Mouse (Mus musculus): ENCODE data around the gene Cd3g. TPM values are rescaled to one million over a fixed set of nuclear protein-coding genes. Genes with fewer than 3 reads are reported as not detected.

The Cd3g gene
- total RNA-seq (2023) = 0.47 and 0.93 TPM in 2 replicates

DNA sequence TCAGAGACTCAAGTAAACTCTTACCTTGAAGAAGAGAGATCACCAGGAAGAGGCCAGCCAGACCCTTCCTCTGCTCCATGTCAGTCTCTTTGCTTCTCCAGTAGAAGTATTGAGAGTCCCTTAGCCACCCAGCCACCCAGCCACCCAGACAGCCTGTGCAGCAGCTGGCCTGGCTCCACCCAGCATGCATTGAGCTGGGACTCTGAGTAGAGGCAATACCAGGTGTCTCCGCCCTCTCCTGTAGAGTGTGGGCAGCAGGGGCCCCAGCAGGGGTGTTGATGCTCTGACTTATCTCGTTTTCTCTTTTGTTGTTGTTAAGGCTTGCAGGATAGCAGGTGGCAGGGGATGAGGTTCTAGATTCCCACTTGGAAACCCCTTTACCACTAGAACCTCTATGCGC, at the start of gene Cd3g:
Gene Cd3g (minus strand): TSS at position 190 of the 400 bp plus-strand sequence.

GRCm38 (mm10) chr9:45009180-45010078, 29.2 kb upstream of the Cd3g start, which contains the start of gene Cd3e:
Gene Cd3e, minus strand, starts transcription at chr9:45009627.

DNA sequence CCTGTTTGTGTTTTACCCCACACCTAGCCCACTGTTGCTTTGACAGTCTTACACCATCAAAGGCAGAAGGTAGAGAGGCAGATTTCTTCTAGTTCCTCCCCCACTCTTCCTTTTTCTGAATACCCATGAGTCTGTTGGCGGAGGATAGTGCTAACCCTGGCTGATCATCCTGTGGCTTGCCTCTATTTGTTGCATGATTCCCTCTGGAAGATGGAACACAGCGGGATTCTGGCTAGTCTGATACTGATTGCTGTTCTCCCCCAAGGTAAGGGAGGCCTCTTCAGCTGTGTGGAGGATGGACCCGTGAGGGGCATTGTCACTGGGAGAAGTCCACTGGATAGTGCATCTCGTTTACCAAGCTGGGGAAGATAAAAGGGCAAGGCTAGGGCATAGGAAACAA, 1.4 kb upstream of the Cd3g start, which contains the start of gene Cd3d:
Gene Cd3d (plus strand): TSS at position 111 of the 400 bp plus-strand sequence.

GRCm38 (mm10) chr9:44965126-44965832, 15.0 kb downstream of the Cd3g start, which contains the start of gene Ube4a:
Gene Ube4a, minus strand, starts transcription at chr9:44965600.

GRCm38 (mm10) chr9:44920374-44921122, 59.7 kb downstream of the Cd3g start, which contains the start of gene Atp5l:
Gene Atp5l, minus strand, starts transcription at chr9:44920742.

Other genes with a start within 250 kb of the Cd3g start
- gene Phldb1, start 245.2 kb downstream of the Cd3g start, total RNA-seq (2023) = 2.0 and 4.8 TPM in 2 replicates
- 109 and 136 TPM in 2 replicates for gene Arcn1, start 212.6 kb downstream of the Cd3g start, total RNA-seq (2023)
- gene Ift46, start 212.5 kb downstream of the Cd3g start, total RNA-seq (2023) = 25.6 and 33.3 TPM in 2 replicates
- gene Tmem25, start 181.1 kb downstream of the Cd3g start, total RNA-seq (2023) = 0.92 and 1.3 TPM in 2 replicates
- 1.3 TPM in 1 of 2 replicates, not detected in the other for gene Ttc36, start 177.4 kb downstream of the Cd3g start, total RNA-seq (2023)
- 42.8 and 47.7 TPM in 2 replicates for gene Kmt2a, start 99.1 kb downstream of the Cd3g start, total RNA-seq (2023)
- 155 and 185 TPM in 2 replicates for gene Atp5l, start 59.7 kb downstream of the Cd3g start, total RNA-seq (2023)
- gene Ube4a, start 14.8 kb downstream of the Cd3g start, total RNA-seq (2023) = 63.4 and 71.4 TPM in 2 replicates
- gene Cd3d, start 1.4 kb upstream of the Cd3g start, total RNA-seq (2023) = 100 and 121 TPM in 2 replicates
- not detected in 2 replicates for gene Cd3e, start 29.2 kb upstream of the Cd3g start, total RNA-seq (2023)
- 0.11 TPM in 1 of 2 replicates, not detected in the other for gene Mpzl2, start 59.4 kb upstream of the Cd3g start, total RNA-seq (2023)
- 9.9 and 12.7 TPM in 2 replicates for gene Mpzl3, start 74.8 kb upstream of the Cd3g start, total RNA-seq (2023)
- 93.4 and 131 TPM in 2 replicates for gene Jaml, start 98.8 kb upstream of the Cd3g start, total RNA-seq (2023)
- 1.5 and 2.0 TPM in 2 replicates for gene Scn2b, start 137.4 kb upstream of the Cd3g start, total RNA-seq (2023)
- 0.16 and 0.34 TPM in 2 replicates for gene Scn4b, start 158.0 kb upstream of the Cd3g start, total RNA-seq (2023)
- gene BC049352, start 201.6 kb upstream of the Cd3g start, total RNA-seq (2023) = not detected in 2 replicates
- not detected in 2 replicates for gene Tmprss4, start 223.7 kb upstream of the Cd3g start, total RNA-seq (2023)